Mouse (Mus musculus): Measurements from ENCODE around the gene Gm10300. TPM values are rescaled to one million over a fixed set of nuclear protein-coding genes. Genes with fewer than 3 reads are reported as not detected.

Gene Gm10300
- total RNA-seq (2021), result not detected
- long read RNA-seq, experiment 1, result 0 reads
- long read RNA-seq, experiment 2, result 0 reads

- no peak for DNase-seq (ENCODE audit: low spot score in 2 of 2)
Measured at GRCm38 (mm10) chr4:132074077-132074932, at the start of gene Gm10300. Gene Gm10300 (plus strand): TSS chr4:132074697.

DNA sequence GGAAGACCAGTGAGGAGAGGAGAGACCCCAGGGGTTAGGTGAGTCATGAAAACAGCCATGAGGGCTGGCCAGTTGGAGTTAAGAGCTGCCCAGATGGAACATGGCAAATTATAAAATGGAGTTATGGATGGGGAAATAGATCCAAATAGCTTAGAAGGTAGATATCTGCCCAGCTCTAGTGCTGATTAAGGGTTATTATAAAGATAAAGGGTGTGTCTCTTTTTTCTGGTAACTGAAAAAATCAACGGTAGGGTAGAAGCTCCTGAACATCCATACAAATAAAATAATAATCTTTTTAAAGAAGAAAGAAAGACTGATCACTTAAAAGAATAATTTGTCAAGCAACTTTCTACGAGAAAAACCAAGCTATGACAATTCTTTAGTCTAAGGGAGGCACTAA lies 49.2 kb upstream of the Gm10300 start:
- DNase-seq (ENCODE audit: low spot score in 2 of 2), result no peak

DNA sequence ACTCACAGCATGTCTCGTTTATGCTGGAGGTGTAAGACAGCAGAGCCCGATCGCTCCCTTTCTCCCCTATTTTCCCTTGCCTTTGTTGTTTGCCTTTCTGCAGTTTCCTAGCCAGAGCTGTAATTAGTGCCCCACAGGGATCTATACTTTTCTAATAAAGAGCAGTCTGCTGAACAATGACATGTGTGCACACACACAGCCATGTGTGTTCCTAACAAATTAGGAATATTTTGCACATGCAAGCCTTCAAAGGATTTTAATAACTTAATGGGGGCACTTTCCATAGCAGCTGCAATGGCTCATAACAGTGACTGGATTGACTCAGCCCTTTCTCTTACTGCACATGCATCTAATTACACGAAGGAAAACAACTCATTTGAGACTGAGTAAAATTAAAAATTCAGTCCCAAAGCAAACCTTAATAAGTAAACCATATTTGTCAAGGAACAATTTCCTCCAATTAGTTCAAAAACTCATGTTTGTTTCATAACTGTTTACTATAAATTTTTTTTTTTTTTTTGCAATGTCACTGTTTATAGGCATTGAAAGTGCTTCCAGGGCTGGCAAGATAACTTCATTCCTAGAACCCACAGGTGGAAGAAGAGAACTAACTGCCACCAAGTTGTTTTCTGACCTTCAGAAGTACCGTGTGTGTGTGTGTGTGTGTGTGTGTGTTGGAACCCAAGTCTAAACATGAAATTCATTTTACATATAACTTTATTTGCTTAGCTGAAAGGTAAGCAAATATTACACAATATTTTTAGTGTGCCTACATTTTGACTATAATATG lies 48.6 kb upstream of the Gm10300 start:
- DNase-seq (ENCODE audit: low spot score in 2 of 2), result no peak

GRCm38 (mm10) chr4:132027167-132027566 lies 47.3 kb upstream of the Gm10300 start:
- DNase-seq (ENCODE audit: low spot score in 2 of 2), result no peak

- no peak for DNase-seq (ENCODE audit: low spot score in 2 of 2)
Measured at GRCm38 (mm10) chr4:132027806-132028205, 46.7 kb upstream of the Gm10300 start.

DNA sequence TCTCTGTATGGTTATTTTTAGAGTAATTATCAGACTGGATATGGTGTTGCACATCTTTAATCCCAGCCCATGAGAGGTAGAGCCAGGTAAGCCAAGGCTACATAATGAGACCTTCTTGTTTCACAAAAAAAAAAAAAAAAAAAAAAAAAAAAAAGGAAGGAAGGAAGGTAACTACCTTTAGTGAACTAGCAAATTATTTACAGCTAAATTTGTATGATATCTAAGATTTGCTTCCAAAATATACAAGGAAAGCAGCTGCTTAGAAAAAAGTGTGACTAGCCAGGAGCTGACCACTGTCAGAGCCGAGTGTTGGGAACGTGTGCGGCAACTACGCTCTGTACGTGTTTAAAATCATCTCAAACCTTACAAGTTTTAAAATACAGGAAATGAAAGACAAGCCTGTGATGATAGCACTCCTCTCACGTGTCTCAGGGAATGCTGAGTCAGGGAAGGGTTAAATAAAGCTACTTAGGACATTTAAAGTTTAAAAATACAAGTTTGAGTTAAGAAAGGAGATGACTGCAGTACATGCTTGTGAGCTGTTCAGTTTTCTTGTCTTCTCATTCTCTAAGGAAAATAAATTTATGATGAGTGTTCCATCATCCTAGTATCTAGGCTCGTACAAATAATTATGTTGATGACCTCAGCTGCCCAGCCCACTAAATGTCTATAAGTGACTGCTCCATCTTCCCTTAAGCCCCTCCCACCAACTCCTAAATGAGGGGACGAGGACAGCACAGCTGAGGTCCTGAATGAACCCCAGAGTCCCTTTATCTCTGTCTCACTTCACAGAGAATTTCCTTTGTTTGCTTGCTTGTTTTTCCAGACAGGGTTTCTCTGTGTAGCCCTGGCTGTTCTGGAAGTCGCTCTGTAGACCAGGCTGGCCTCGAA lies 44.4 kb upstream of the Gm10300 start:
- no peak for DNase-seq (ENCODE audit: low spot score in 2 of 2)

DNA sequence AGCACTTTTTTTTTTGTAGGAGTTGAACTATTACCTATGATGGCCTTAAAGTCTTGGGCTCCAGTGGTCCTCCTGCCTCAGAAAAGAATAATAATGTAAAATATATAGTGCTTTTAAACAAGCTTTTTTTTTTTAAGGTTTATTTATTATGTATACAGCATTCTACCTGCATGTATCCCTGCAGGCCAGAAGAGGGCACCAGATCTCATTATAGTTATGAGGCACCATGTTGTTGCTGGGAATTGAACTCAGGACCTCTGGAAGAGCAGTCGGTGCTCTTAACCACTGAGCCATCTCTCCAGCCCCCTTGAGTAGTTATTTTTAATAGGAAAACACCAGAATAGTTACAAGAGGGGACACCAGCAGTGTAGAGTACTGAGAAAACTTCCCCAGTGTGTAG lies 41.3 kb upstream of the Gm10300 start:
- no peak for DNase-seq (ENCODE audit: low spot score in 2 of 2)

DNA sequence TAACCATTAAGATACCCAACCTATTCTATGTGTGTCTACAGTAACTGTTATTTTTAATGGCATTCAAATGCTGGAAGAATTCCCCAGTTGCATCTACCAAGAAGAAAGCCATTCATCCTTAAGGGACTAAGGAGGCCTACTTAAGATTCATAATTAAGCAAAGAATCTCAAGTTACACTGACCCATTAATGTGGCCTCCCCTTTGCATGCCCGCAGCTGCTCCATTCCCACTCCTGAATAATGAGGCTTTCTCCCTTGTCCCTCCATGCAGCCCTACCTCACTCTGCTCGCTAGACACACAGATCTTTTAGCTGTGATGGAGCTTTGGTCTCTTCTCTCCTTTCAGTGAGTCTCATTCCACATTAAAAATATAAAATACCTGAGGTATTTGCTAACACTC lies 40.3 kb upstream of the Gm10300 start:
- no peak for DNase-seq (ENCODE audit: low spot score in 2 of 2)

DNA sequence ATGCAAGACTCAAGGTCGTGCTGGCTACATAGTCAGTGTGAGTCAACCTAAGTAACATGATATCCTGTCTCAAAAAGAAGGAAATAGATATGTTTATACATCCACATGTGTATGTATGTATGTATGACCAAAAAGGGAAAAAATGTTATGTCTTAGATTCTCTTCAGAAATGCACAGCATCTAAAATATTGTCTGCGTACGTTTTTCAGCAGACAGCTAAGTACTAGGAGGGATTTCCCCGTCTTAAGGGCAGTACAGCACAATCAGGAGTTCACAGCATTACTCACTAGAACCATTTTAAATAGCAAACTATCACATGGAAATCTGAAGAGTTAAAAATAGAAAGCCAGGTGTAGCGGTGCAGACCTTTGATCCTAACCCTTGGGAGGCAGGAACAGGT lies 37.4 kb upstream of the Gm10300 start:
- DNase-seq (ENCODE audit: low spot score in 2 of 2), result no peak

DNA sequence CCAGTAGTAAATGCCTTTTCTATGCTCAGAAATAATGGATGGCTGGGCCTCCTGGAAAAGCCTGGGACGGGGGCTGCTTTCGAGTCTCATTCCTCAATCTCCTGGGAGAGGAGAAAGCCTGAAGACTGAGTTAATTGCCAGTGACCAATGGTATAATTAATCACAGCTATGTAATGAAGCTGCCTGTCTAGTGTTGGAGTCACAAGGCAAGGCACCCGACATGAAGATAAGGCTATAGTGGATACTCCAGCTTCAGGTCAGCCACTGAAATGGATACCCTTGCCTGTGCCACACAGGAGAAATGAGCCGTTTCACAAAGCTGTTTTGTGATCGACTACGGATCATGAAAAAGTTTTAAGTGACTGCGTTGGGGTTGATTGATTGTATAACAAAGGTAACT lies 36.5 kb upstream of the Gm10300 start:
- DNase-seq (ENCODE audit: low spot score in 2 of 2), result no peak

GRCm38 (mm10) chr4:132038809-132039208 lies 35.7 kb upstream of the Gm10300 start:
- no peak for DNase-seq (ENCODE audit: low spot score in 2 of 2)

DNA sequence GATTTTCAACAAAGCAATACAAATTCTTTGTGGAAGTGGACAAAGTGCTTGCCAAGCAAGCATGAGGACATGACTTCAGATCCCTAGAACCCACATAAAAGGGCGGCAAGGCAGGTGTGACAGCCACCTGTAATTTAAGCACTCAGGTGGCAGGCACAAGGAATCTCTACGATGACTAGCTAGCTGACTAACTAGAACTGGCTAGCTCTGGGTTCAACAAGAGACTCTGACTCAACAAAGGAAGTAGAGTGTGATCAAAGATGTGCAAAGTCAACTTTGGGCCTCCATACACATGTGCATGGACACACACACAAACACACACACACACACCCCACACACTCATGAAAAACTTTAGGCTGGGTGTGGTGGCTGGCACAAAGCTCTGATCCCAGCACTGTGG lies 35.0 kb upstream of the Gm10300 start:
- DNase-seq (ENCODE audit: low spot score in 2 of 2), result no peak

GRCm38 (mm10) chr4:132039975-132040645 lies 34.4 kb upstream of the Gm10300 start:
- DNase-seq (ENCODE audit: low spot score in 2 of 2), result no peak

- DNase-seq (ENCODE audit: low spot score in 2 of 2), result no peak
Measured at GRCm38 (mm10) chr4:132041471-132042332, 32.8 kb upstream of the Gm10300 start.

DNA sequence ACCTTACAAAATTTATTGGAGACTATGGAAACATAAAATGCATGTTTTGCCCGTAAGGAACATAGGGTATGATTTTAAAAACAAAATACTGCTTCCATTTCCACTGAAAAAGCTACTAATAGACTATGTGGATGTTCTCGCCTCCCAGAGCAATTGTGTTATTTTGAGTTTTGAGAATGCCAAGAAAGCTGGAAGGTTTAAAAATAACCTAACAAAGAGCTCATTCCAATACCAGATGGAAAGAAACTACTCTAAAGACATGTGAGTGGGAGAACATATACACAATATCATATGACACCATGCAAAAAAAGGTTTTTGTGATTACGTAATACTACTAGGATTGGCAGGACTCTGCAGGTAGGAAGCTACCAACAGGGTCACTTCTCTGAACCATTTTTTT lies 30.8 kb upstream of the Gm10300 start:
- DNase-seq (ENCODE audit: low spot score in 2 of 2), result no peak

DNA sequence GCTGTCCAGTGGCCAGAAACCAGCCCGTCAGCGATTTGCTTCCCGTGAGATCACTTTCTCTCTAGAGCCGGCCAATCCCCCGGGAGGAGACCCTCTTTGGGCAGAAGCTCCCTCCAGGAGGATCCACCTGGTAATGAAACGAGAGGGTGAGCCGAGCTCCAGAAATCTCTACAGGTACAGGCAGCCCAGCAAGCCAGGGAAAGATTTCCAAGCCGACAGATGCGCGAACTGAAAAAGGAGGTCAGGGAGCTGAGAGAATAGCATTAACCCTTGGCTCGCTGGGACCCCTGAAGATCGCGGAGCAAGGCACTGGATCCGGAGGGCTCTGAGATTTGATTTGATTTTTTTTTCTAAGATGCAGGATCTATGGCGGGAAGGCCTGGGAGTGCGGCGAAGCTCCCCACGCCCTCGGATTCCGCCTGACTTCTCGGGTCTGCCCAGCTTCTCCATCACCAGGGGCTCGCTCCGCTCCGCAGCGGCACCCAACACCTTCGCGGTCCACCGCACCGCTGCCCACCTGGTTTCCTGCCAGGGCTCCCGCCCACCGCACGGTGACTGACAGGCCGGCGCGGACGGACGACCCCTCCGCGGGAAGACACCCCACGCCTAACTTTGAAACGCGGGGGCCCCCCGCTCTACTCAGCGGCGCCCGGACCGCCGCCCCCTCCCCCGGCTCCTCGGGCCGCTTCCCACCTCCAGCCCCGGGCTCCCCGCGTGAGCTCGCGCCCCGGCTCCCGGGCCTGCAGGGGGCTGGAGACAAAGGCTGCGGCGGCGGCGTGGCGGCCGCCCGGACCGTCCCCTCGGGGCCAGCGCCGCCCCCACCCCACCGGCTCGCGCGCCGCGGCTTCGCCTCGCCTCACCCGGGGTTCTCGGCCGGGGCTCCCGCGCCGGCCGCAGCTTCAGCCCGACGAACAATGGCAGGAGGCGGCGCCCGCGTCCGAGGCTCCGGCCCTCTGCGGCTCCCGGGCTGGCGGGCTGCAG lies 26.2 kb upstream of the Gm10300 start:
- DNase-seq (ENCODE audit: low spot score in 2 of 2), result peak in 1 of 2 experiments; percentile 21

GRCm38 (mm10) chr4:132048995-132049404 lies 25.5 kb upstream of the Gm10300 start:
- DNase-seq (ENCODE audit: low spot score in 2 of 2), result peak; percentile 74 to 92

- no peak for DNase-seq (ENCODE audit: low spot score in 2 of 2)
Measured at GRCm38 (mm10) chr4:132049549-132050200, 24.8 kb upstream of the Gm10300 start.

All from layer of hippocampus, postnatal 14 days (tissue).